Mouse (Mus musculus): Measurements from ENCODE around the gene Add3. TPM values are rescaled to one million over a fixed set of nuclear protein-coding genes. Genes with fewer than 3 reads are reported as not detected.

Gene Add3
- total and polyA plus RNA-seq, 3 experiments: 14.0 to 52.9 TPM; not detected in 1

- Histone ChIP-seq H3K9ac (ENCODE audit: control insufficient read depth, low read depth, low read length, poor library complexity, severe bottlenecking) (0 out of 2 replicates have a peak overlapping the region, but pooled peaks have one; percentile 15), H3K27me3 (ENCODE audit: control insufficient read depth in 1 of 2, insufficient read depth in 2 of 2, low read length in 2 of 2) (no peaks in the 10 kb centered on the region), H3K79me2 (ENCODE audit: control insufficient read depth, insufficient read depth, low read length, poor library complexity) (peaks cover 20% of the 10 kb centered on the region), H3K4me1 (ENCODE audit: control insufficient read depth in 1 of 2, insufficient read depth in 2 of 2, low read length in 2 of 2) (peaks cover 58 to 59% of the 10 kb centered on the region in 2 experiments), H3K36me3 (ENCODE audit: control insufficient read depth in 1 of 2, insufficient read depth in 2 of 2, low read length in 2 of 2) (peaks cover 0 to 71% of the 10 kb centered on the region in 2 experiments; a peak in 2 of 4 replicates), H3K9me3 (replicated peaks; ENCODE audit: insufficient read depth, low read length) (no peaks in the 10 kb centered on the region), H3K27ac (ENCODE audit: control insufficient read depth, low read depth, low read length) (no peak overlapping the region), H3K4me3 (ENCODE audit: control insufficient read depth in 1 of 2, insufficient read depth in 1 of 2, low read depth in 2 of 2, low read length in 2 of 2) (no peak overlapping the region)
- TF ChIP-seq GATA1 (IDR thresholded peaks at IDR 0.05; ENCODE audit: low read depth, low read length) (peak; percentile 59), RCOR1 (IDR thresholded peaks at IDR 0.05; ENCODE audit: low read depth, low read length) (0 out of 2 replicates have a peak, but pooled peaks have one; percentile 27), TCF12 (IDR thresholded peaks at IDR 0.05; ENCODE audit: low read depth, low read length) (peak; percentile 73; the same call in 1 of the 2 replicates), SIN3A (IDR thresholded peaks at IDR 0.05; ENCODE audit: low read length) (0 out of 2 replicates have a peak, but pooled peaks have one; percentile 16), ETS1 (IDR thresholded peaks at IDR 0.05; ENCODE audit: low read depth, low read length) (peak; percentile 44; the same call in 1 of the 2 replicates), MAX (IDR thresholded peaks at IDR 0.05; ENCODE audit: low read length) (no peak), E2F4 (IDR thresholded peaks at IDR 0.05; ENCODE audit: borderline replicate concordance, low read depth, low read length) (no peak), TBP (IDR thresholded peaks at IDR 0.05; ENCODE audit: low read depth, low read length) (no peak), TAL1 (IDR thresholded peaks at IDR 0.05; ENCODE audit: low read length) (peak; percentile 84), BHLHE40 (IDR thresholded peaks at IDR 0.05; ENCODE audit: borderline replicate concordance, low read depth, low read length) (no peak), EP300 (IDR thresholded peaks at IDR 0.05; ENCODE audit: low read depth in 1 of 2, low read length in 2 of 2) (peak; percentile 63 to 73)
- DNase-seq (ENCODE audit: low read depth, low spot score): peak; percentile 57
Measured at GRCm38 (mm10) chr19:53191867-53192487, 51.7 kb downstream of the Add3 start.

GRCm38 (mm10) chr19:53193190-53193589, 52.9 kb downstream of the Add3 start:
- H3K27me3 ChIP-seq (ENCODE audit: control insufficient read depth in 1 of 2, insufficient read depth in 2 of 2, low read length in 2 of 2): no peaks in the 10 kb centered on the region
- H3K9me3 ChIP-seq (replicated peaks; ENCODE audit: insufficient read depth, low read length): no peaks in the 10 kb centered on the region
- peak overlapping the region; percentile 58 for H3K9ac ChIP-seq (ENCODE audit: control insufficient read depth, low read depth, low read length, poor library complexity, severe bottlenecking)
- H3K36me3 ChIP-seq (ENCODE audit: control insufficient read depth in 1 of 2, insufficient read depth in 2 of 2, low read length in 2 of 2): peaks cover 0 to 60% of the 10 kb centered on the region in 2 experiments; a peak in 2 of 4 replicates
- peak overlapping the region in 1 of 2 experiments; percentile 71; a peak in 2 of 4 replicates for H3K4me3 ChIP-seq (ENCODE audit: control insufficient read depth in 1 of 2, insufficient read depth in 1 of 2, low read depth in 2 of 2, low read length in 2 of 2)
- peaks cover 49 to 51% of the 10 kb centered on the region in 2 experiments for H3K4me1 ChIP-seq (ENCODE audit: control insufficient read depth in 1 of 2, insufficient read depth in 2 of 2, low read length in 2 of 2)
- DNase-seq (ENCODE audit: low read depth, low spot score): peak; percentile 49
- H3K27ac ChIP-seq (ENCODE audit: control insufficient read depth, low read depth, low read length): peak overlapping the region; percentile 98
- peaks cover 26% of the 10 kb centered on the region for H3K79me2 ChIP-seq (ENCODE audit: control insufficient read depth, insufficient read depth, low read length, poor library complexity)
- TF ChIP-seq MAZ (IDR thresholded peaks at IDR 0.05; ENCODE audit: low read depth, low read length) (no peak), ZKSCAN1 (IDR thresholded peaks at IDR 0.05; ENCODE audit: low read depth, low read length) (no peak), GABPA (IDR thresholded peaks at IDR 0.05; ENCODE audit: low read depth, low read length) (no peak), ZC3H11A (IDR thresholded peaks at IDR 0.05; ENCODE audit: low read depth, low read length) (no peak), CHD1 (IDR thresholded peaks at IDR 0.05; ENCODE audit: low read depth, low read length) (no peak), TCF12 (IDR thresholded peaks at IDR 0.05; ENCODE audit: low read depth, low read length) (peak; percentile 56), CHD2 (IDR thresholded peaks at IDR 0.05; ENCODE audit: low read length) (no peak), SMC3 (IDR thresholded peaks at IDR 0.05; ENCODE audit: low read depth, low read length) (no peak), NELFE (IDR thresholded peaks at IDR 0.05; ENCODE audit: low read depth, low read length) (no peak), ZMIZ1 (IDR thresholded peaks at IDR 0.05; ENCODE audit: low read depth, low read length) (no peak), MEF2A (IDR thresholded peaks at IDR 0.05; ENCODE audit: extremely low read depth, insufficient replicate concordance, low read depth, low read length, poor library complexity, severe bottlenecking) (no peak), GATA1 (IDR thresholded peaks at IDR 0.05; ENCODE audit: low read depth, low read length) (peak; percentile 61), TBP (IDR thresholded peaks at IDR 0.05; ENCODE audit: low read depth, low read length) (no peak), BHLHE40 (IDR thresholded peaks at IDR 0.05; ENCODE audit: borderline replicate concordance, low read depth, low read length) (no peak), UBTF (IDR thresholded peaks at IDR 0.05; ENCODE audit: borderline replicate concordance, insufficient read depth, low read depth, low read length) (0 out of 2 replicates have a peak, but pooled peaks have one; percentile 44), POLR2A (IDR thresholded peaks at IDR 0.05; ENCODE audit: control insufficient read depth in 1 of 2, insufficient read depth in 1 of 2, low read depth in 1 of 2, low read length in 2 of 2, poor library complexity in 1 of 2) (no peak), USF1 (IDR thresholded peaks at IDR 0.05; ENCODE audit: low read depth, low read length) (no peak), POLR2AphosphoS5 (IDR thresholded peaks at IDR 0.05; ENCODE audit: borderline replicate concordance, low read depth, low read length) (no peak), RCOR1 (IDR thresholded peaks at IDR 0.05; ENCODE audit: low read depth, low read length) (peak; percentile 51), ELF1 (IDR thresholded peaks at IDR 0.05; ENCODE audit: low read depth, low read length) (no peak), MYC (IDR thresholded peaks at IDR 0.05; ENCODE audit: low read depth, low read length) (no peak), EP300 (IDR thresholded peaks at IDR 0.05; ENCODE audit: low read depth in 1 of 2, low read length in 2 of 2) (peak in 1 of 2 experiments; percentile 57; a peak in 2 of 4 replicates), SIN3A (IDR thresholded peaks at IDR 0.05; ENCODE audit: low read length) (no peak), NRF1 (IDR thresholded peaks at IDR 0.05; ENCODE audit: insufficient read depth, low read depth, low read length, poor library complexity, severe bottlenecking) (no peak)
